Mouse (Mus musculus) heart, embryonic 12.5 days (tissue): Measurements from ENCODE around the gene Ubd. TPM values are rescaled to one million over a fixed set of nuclear protein-coding genes. Genes with fewer than 3 reads are reported as not detected.
A peak's percentile ranks its signal among the peaks of the same experiment; 100 is the strongest.

ENCODE experiments used
- ATAC-seq: fragments of 200-750 bp; cut with Nextera tagmentation; 2 replicates; pipeline ENCODE4 v1.8.0; 2017; ENCODE audit warnings: moderate TSS enrichment, moderate library complexity; ENCODE audit not compliant: insufficient number of reproducible peaks, low FRiP score
- H3K27ac ChIP-seq: fragments of 300-500 bp; sonication (generic); 2 replicates; pipeline ENCODE4 v1.5.1; 2016; ENCODE audit warnings: mild to moderate bottlenecking, moderate library complexity; ENCODE audit not compliant: poor library complexity, severe bottlenecking
- H3K27me3 ChIP-seq: fragments of 300-500 bp; sonication (generic); replicated peaks from 2 replicates; pipeline ENCODE4 v1.6.1; 2016; ENCODE audit warnings: mild to moderate bottlenecking, moderate library complexity
- H3K36me3 ChIP-seq: fragments of 300-500 bp; sonication (generic); 2 replicates; pipeline ENCODE4 v1.6.1; 2016; ENCODE audit warnings: mild to moderate bottlenecking, moderate library complexity
- H3K4me1 ChIP-seq: fragments of 300-500 bp; sonication (generic); replicated peaks from 2 replicates; pipeline ENCODE4 v1.6.1; 2016; ENCODE audit warnings: mild to moderate bottlenecking
- H3K4me2 ChIP-seq: fragments of 300-500 bp; sonication (generic); 2 replicates; pipeline ENCODE4 v1.6.1; 2016; ENCODE audit warnings: mild to moderate bottlenecking, moderate library complexity
- H3K4me3 ChIP-seq: fragments of 300-500 bp; sonication (generic); 2 replicates; pipeline ENCODE4 v1.5.1; 2016; ENCODE audit warnings: mild to moderate bottlenecking
- H3K9ac ChIP-seq: fragments of 300-500 bp; sonication (generic); 2 replicates; pipeline ENCODE4 v1.6.1; 2016; ENCODE audit warnings: mild to moderate bottlenecking, moderate library complexity
- H3K9me3 ChIP-seq: fragments of 300-500 bp; sonication (generic); replicated peaks from 2 replicates; pipeline ENCODE4 v1.6.1; 2016; ENCODE audit warnings: mild to moderate bottlenecking, moderate library complexity
- WGBS: fragments of 180-500 bp; shearing (Covaris S2); methylation state at CpG from one replicate; pipeline ENCODE4 v1.1.7; 2016; 5-methylcytosine and 5-hydroxymethylcytosine counted together
- polyA plus RNA-seq: library from polyadenylated mRNA; unstranded; fragments of >200 nt; fragmentation: Nextera tagmentation; extraction: Ambion mirVana; gene quantifications from 2 replicates; pipeline ENCODE4 v1.2.1, GENCODE M21; 2016

The Ubd gene
- not detected in 2 replicates for polyA plus RNA-seq

DNA sequence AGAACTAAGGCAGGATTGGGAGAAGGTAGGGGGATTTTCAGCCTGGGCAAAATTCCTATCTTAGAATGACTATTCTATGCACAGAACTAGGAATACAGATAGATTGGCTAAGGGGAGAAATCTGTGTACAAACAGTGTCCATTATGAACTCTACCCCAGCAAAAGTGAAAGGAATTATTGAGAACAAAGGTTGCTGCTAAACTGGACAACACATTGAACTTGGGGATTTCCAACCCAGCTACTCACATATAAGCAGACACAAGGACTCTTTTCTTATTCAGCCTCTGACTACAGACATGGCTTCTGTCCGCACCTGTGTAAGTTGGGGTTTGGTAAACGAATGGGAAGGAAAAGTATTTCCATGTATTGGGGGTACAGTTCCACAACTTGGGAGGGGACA lies at the start of gene Ubd:
Gene Ubd (plus strand): TSS at position 237 of the 400 bp plus-strand sequence.
- Histone ChIP-seq H3K36me3 (no peaks in the 10 kb centered on the region), H3K4me1 (0 out of 2 replicates have a peak, but pooled peaks cover 4% of the 10 kb centered on the region), H3K9me3 (no peaks in the 10 kb centered on the region), H3K9ac (no peak within 1 kb of the TSS), H3K27me3 (peaks cover 46% of the 10 kb centered on the region), H3K27ac (no peak within 1 kb of the TSS), H3K4me2 (no peak within 1 kb of the TSS), H3K4me3 (no peak within 1 kb of the TSS)
- WGBS, result 75% methylated on average over 2 of the region's 2 CpGs
- no peak for ATAC-seq

DNA sequence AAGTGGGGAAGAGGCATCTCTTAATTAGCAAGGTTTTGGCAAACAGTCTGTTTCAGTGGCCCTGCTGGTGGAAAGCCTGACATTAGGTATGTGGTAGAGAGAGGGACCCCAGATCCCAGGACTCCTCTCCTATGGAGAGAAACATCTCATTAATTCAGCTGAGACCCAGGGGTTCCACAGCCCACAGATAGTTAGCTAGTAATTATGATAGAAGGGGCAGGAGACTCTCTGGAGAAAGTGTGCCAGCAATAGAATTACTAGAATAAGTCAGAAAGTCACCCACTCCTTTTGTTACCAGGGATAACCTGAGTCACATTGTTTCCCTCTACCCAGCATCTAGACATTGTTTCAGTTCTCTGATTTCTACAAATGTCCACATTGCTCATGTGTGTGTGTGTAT lies 32.3 kb upstream of the Ubd start, which contains the start of gene Olfr93:
Gene Olfr93 (minus strand): TSS at position 101 of the 400 bp plus-strand sequence.
- H3K9me3 ChIP-seq, result no peaks in the 10 kb centered on the region
- H3K4me3 ChIP-seq, result no peak within 1 kb of the TSS
- no peaks in the 10 kb centered on the region for H3K27me3 ChIP-seq
- no peak within 1 kb of the TSS for H3K9ac ChIP-seq
- H3K4me2 ChIP-seq, result no peak within 1 kb of the TSS
- H3K4me1 ChIP-seq, result no peaks in the 10 kb centered on the region
- no peaks in the 10 kb centered on the region for H3K36me3 ChIP-seq
- H3K27ac ChIP-seq, result no peak within 1 kb of the TSS
- no peak for ATAC-seq

DNA sequence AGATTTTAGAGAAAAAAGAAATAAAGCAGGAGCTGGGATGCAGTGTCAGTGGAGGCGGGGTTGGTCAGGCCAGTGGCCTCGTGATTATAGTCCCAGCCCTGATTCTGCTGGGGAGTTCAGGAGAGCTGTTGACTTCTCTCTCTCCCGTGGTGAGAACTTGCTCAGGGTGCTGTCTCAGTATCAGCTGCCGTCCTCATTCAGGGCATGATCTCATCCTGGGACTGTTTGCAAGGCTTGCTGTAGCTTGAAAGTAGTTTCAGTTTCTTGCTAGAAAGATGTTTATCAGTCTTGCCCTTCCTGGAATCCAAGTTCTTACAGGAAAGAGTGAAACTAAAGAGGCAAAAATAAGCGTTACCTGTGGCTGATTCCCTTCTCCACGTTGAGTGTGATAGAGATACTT lies 8.2 kb upstream of the Ubd start:
- Histone ChIP-seq H3K9me3 (no peaks in the 10 kb centered on the region), H3K4me2 (no peak overlapping the region), H3K4me3 (no peak overlapping the region), H3K27me3 (no peaks in the 10 kb centered on the region), H3K36me3 (no peaks in the 10 kb centered on the region), H3K27ac (no peak overlapping the region), H3K9ac (no peak overlapping the region), H3K4me1 (no peaks in the 10 kb centered on the region)
- WGBS, result 33% methylated on average over 6 of the region's 6 CpGs
- ATAC-seq, result no peak

GRCm38 (mm10) chr17:37190711-37191110 lies 3.0 kb upstream of the Ubd start:
- no peak overlapping the region for H3K9ac ChIP-seq
- H3K4me2 ChIP-seq, result no peak overlapping the region
- ATAC-seq, result no peak
- no peaks in the 10 kb centered on the region for H3K36me3 ChIP-seq
- H3K27me3 ChIP-seq, result peaks cover 17% of the 10 kb centered on the region
- H3K4me1 ChIP-seq, result no peaks in the 10 kb centered on the region
- H3K9me3 ChIP-seq, result no peaks in the 10 kb centered on the region
- WGBS, result 38% methylated on average over 2 of the region's 2 CpGs
- no peak overlapping the region for H3K4me3 ChIP-seq
- H3K27ac ChIP-seq, result no peak overlapping the region

- Histone ChIP-seq H3K9me3 (no peaks in the 10 kb centered on the region), H3K4me2 (no peak overlapping the region), H3K27ac (no peak overlapping the region), H3K27me3 (peaks cover 40% of the 10 kb centered on the region), H3K4me3 (no peak overlapping the region), H3K36me3 (no peaks in the 10 kb centered on the region), H3K4me1 (0 out of 2 replicates have a peak, but pooled peaks cover 4% of the 10 kb centered on the region), H3K9ac (no peak overlapping the region)
- no peak for ATAC-seq
Measured at GRCm38 (mm10) chr17:37193032-37193431, 660 bp upstream of the Ubd start.

DNA sequence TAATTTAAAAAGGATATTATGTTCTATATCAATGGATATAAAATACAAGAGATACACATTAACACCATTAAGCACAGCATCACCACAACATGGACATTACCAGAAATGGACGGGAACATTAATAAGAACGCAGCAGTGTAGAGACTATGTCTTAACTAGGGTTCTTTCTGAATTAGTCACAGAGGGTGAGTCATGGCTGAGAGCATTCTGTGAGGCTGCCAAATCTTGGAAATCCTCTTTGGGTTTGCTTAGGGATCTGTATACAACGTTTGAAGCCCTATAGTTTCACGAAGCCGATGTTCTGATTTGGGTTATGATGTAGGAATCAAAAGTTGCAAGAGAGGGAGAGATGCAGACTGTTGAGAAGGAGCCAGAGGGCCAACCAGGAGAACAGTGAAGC lies 1.1 kb downstream of the Ubd start:
- Histone ChIP-seq H3K27ac (no peak overlapping the region), H3K36me3 (no peaks in the 10 kb centered on the region), H3K4me3 (no peak overlapping the region), H3K4me2 (no peak overlapping the region), H3K9me3 (no peaks in the 10 kb centered on the region), H3K9ac (no peak overlapping the region), H3K27me3 (peaks cover 56% of the 10 kb centered on the region), H3K4me1 (0 out of 2 replicates have a peak, but pooled peaks cover 4% of the 10 kb centered on the region)
- no peak for ATAC-seq
- 72% methylated on average over 5 of the region's 5 CpGs for WGBS

DNA sequence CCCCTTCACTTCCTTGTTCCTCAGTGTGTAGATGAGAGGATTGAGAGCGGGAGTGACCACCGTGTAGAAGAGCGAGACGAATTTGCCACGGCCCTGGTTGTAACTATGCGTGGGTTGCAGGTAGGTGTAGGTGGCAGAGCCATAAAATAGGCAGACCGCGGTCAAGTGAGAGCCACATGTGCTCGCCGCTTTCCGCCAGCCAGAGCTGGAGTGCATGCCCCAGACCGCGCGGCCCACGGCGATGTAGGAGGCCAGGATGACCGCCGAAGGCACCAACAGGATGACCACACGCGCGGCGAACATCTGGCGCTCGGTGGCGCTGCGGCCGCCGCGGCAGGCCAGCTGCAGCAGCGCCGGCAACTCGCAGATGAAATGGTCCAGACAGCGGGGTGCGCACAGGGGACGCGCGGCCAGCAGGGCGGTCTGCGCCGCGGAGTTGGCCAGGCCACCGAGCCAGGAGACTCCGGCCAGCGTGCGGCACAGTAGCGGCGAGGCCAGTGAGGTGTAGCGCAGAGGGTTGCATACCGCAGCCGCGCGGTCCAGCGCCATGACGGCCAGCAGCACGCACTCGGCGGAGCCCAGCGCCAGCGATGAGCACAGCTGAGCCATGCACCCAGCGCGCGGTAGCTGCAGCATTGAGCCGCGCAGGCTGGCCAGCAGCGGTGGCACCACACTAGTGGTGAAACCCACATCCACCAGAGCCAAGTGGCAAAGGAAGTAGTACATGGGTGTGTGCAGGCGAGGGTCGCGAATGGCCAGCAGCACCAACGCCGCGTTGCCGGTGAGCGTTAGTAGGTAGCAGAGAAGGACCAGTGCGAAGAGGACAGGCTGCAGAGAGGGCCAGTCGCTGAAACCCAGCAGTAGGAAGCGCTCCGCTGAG lies 3.4 kb downstream of the Ubd start:
- peak overlapping the region; percentile 49 for H3K9ac ChIP-seq
- H3K36me3 ChIP-seq, result no peaks in the 10 kb centered on the region
- peak overlapping the region; percentile 96 for H3K4me2 ChIP-seq
- under 1% methylated on average over 77 of the region's 77 CpGs for WGBS
- H3K27me3 ChIP-seq, result peaks cover 62% of the 10 kb centered on the region
- H3K27ac ChIP-seq, result no peak overlapping the region
- H3K4me3 ChIP-seq, result peak overlapping the region; percentile 58
- H3K4me1 ChIP-seq, result 0 out of 2 replicates have a peak, but pooled peaks cover 4% of the 10 kb centered on the region
- ATAC-seq, result peak; percentile 51
- H3K9me3 ChIP-seq, result no peaks in the 10 kb centered on the region

DNA sequence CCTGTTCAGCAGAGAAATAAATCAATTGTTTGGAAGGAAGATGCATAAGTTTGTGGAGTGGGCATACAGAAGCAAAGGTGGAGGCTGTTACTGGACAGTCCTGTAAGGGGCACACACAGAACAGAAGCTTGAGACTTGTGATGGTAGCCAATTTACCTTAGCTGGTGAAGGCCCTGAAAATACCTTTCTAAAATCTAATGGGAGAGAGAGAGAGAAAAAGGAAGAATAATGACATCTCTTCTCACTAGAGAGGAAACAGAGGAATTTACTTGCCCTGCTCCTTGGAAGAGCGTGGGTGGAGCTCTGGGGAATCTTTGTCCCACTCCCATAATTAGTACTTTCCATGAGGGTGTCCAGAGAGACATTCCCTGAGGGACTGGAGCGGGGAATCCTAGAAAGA lies 7.2 kb downstream of the Ubd start, which contains the start of gene Olfr94:
Gene Olfr94 (minus strand): TSS at position 101 of the 400 bp plus-strand sequence.
- WGBS, result 65% methylated on average over 2 of the region's 2 CpGs
- no peaks in the 10 kb centered on the region for H3K9me3 ChIP-seq

GRCm38 (mm10) chr17:37203206-37203916 lies 9.7 kb downstream of the Ubd start:
- Histone ChIP-seq H3K4me2 (no peak overlapping the region), H3K4me1 (no peaks in the 10 kb centered on the region), H3K36me3 (no peaks in the 10 kb centered on the region), H3K27ac (no peak overlapping the region), H3K27me3 (peaks cover 19% of the 10 kb centered on the region), H3K9me3 (no peaks in the 10 kb centered on the region), H3K4me3 (no peak overlapping the region), H3K9ac (no peak overlapping the region)
- ATAC-seq, result 0 out of 2 replicates have a peak, but pooled peaks have one; percentile 64
- 0% methylated on average over 4 of the region's 4 CpGs for WGBS

More for the DNA sequence above, 7.2 kb downstream of the Ubd start, which contains the start of gene Olfr94:
- H3K36me3 ChIP-seq, result no peaks in the 10 kb centered on the region
- no peak for ATAC-seq
- H3K9ac ChIP-seq, result no peak within 1 kb of the TSS
- no peak within 1 kb of the TSS for H3K4me2 ChIP-seq
- no peak within 1 kb of the TSS for H3K4me3 ChIP-seq
- H3K4me1 ChIP-seq, result 0 out of 2 replicates have a peak, but pooled peaks cover 4% of the 10 kb centered on the region
- peaks cover 44% of the 10 kb centered on the region for H3K27me3 ChIP-seq
- H3K27ac ChIP-seq, result no peak within 1 kb of the TSS

DNA sequence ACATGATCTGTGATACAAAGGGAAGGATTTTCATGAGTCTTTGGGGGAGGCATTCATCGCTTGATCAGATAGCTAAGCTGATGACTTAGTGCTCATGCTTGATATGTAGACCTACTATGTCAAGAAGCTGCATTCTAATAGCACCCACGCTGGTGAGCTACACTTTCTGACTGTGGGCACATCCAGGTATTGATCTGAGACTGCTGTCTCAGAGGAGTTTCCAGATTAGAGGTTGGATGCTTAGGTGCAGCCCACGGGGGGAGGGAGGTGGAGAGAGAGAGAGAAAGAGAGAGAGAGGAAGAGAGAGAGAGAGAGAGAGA lies 10.2 kb downstream of the Ubd start:
- Histone ChIP-seq H3K4me2 (no peak overlapping the region), H3K9ac (no peak overlapping the region), H3K9me3 (no peaks in the 10 kb centered on the region), H3K4me3 (no peak overlapping the region), H3K27me3 (0 out of 2 replicates have a peak, but pooled peaks cover 19% of the 10 kb centered on the region), H3K27ac (no peak overlapping the region), H3K4me1 (no peaks in the 10 kb centered on the region), H3K36me3 (no peaks in the 10 kb centered on the region)
- WGBS, result 30% methylated on average over 3 of the region's 3 CpGs
- ATAC-seq, result no peak
